Mouse (Mus musculus) olfactory bulb, adult 2 months (tissue): ENCODE data around the gene Clint1.

Experiments used
- CTCF ChIP-seq: fragments of 200-500 bp; IDR thresholded peaks from 2 replicates; pipeline ENCODE4 v1.5.1; 2012; ENCODE audit warnings: low read depth, mild to moderate bottlenecking, low read length, moderate library complexity; ENCODE audit not compliant: insufficient read depth
- POLR2A ChIP-seq: fragments of 200-500 bp; IDR thresholded peaks from 2 replicates; pipeline ENCODE4 v1.6.1; 2012; ENCODE audit warnings: mild to moderate bottlenecking, low read depth, low read length, moderate library complexity; ENCODE audit not compliant: insufficient read depth

GRCm38 (mm10) chr11:45889981-45890380, 38.1 kb downstream of the Clint1 start:
- TF ChIP-seq POLR2A (no peak), CTCF (no peak)
